Mouse (Mus musculus) hindbrain, embryonic 14.5 days (tissue): Measurements from ENCODE around the gene Col5a1. TPM values are rescaled to one million over a fixed set of nuclear protein-coding genes. Genes with fewer than 3 reads are reported as not detected.

Source experiments
- ATAC-seq: fragments of 200-750 bp; cut with Nextera tagmentation; 2 replicates; pipeline ENCODE4 v1.8.0; 2017; ENCODE audit warnings: moderate number of reproducible peaks, mild to moderate bottlenecking, moderate TSS enrichment, moderate library complexity; ENCODE audit not compliant: low FRiP score
- DNase-seq: peaks from one replicate; pipeline ENCODE4 v3.0.0-alpha.2; 2015; ENCODE audit warnings: low spot score
- H3K27ac ChIP-seq: fragments of 300-500 bp; sonication (generic); 2 replicates; pipeline ENCODE4 v1.5.1; 2014; ENCODE audit warnings: mild to moderate bottlenecking, moderate library complexity
- H3K27me3 ChIP-seq: fragments of 300-500 bp; sonication (generic); 2 replicates; pipeline ENCODE4 v1.6.1; 2014; ENCODE audit warnings: mild to moderate bottlenecking, low read length, mixed read lengths; ENCODE audit not compliant: control insufficient read depth, insufficient read depth
- H3K36me3 ChIP-seq: fragments of 300-500 bp; sonication (generic); replicated peaks from 2 replicates; pipeline ENCODE4 v1.6.1; 2014; ENCODE audit not compliant: control insufficient read depth, insufficient read depth
- H3K4me1 ChIP-seq: fragments of 300-500 bp; sonication (generic); replicated peaks from 2 replicates; pipeline ENCODE4 v1.6.1; 2014; ENCODE audit warnings: antibody characterized with exemption, low read length, mixed read lengths; ENCODE audit not compliant: control insufficient read depth, insufficient read depth
- H3K4me2 ChIP-seq: fragments of 300-500 bp; sonication (generic); replicated peaks from 2 replicates; pipeline ENCODE4 v1.6.1; 2014; ENCODE audit warnings: mild to moderate bottlenecking, moderate library complexity
- H3K4me3 ChIP-seq: fragments of 300-500 bp; sonication (generic); replicated peaks from 2 replicates; pipeline ENCODE4 v1.5.1; 2014; ENCODE audit warnings: mild to moderate bottlenecking, low read length
- H3K9ac ChIP-seq: fragments of 300-500 bp; sonication (generic); 2 replicates; pipeline ENCODE4 v1.6.1; 2014
- H3K9me3 ChIP-seq: fragments of 300-500 bp; sonication (generic); 2 replicates; pipeline ENCODE4 v1.6.1; 2016; ENCODE audit warnings: low read length; ENCODE audit not compliant: control insufficient read depth
- WGBS: fragments of 180-500 bp; shearing (Covaris S2); extraction: QIAGEN DNeasy Blood & Tissue Kit; methylation state at CpG from one replicate; pipeline ENCODE4 v1.1.7; 2014; 5-methylcytosine and 5-hydroxymethylcytosine counted together
- polyA plus RNA-seq: library from polyadenylated mRNA; unstranded; fragments of >200 nt; fragmentation: Nextera tagmentation; extraction: Ambion mirVana; gene quantifications from 2 replicates; pipeline ENCODE4 v1.2.1, GENCODE M21; 2014

Col5a1 gene
- polyA plus RNA-seq, 1 experiment from 2014 or later: 14.7 TPM

DNA sequence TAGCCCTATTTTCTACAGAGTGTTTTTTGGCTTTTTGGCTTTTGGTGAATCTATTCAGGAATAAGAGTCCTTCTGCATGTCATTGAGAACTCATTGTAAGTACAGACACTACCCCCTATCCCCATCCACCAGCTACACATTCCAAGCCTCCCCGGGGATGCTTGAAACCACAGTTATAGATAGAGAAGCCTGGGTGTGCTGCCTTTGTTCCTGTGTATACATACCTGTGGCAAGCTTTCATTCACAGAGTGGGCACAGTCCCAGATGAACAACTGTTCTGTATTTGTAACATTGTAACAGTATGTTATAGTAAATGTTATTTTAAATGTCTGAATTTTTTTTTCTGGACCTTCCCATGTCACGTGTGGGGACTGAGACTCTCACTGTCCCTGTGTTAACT lies 19.2 kb downstream of the Col5a1 start:
- H3K9ac ChIP-seq: no peak overlapping the region
- H3K27ac ChIP-seq: no peak overlapping the region
- WGBS: 82% methylated on average over 2 of the region's 2 CpGs
- no peak overlapping the region for H3K4me3 ChIP-seq
- no peaks in the 10 kb centered on the region for H3K27me3 ChIP-seq
- no peak overlapping the region for H3K4me2 ChIP-seq
- no peaks in the 10 kb centered on the region for H3K9me3 ChIP-seq
- ATAC-seq (no peak), DNase-seq (no peak)
- no peaks in the 10 kb centered on the region for H3K4me1 ChIP-seq
- H3K36me3 ChIP-seq: no peaks in the 10 kb centered on the region

DNA sequence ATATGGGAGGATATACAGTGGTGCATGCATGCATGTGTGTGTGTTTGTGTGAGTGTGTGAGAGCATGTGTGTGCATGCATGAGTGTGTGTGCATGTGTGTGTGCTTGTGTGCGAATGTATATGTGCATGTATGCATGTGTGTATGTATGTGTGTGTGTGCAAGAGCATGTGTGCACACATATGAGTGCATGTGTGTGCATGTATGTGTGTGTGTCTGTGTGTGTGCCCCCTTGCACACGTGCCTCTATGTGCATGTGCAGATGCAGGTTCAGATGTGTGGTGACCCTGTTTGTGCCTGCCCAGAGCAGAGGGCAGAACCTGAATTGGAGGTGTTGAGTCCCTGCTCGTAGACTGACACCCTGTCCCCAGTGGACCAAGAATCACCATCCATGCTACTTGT lies 24.3 kb downstream of the Col5a1 start:
- Histone ChIP-seq H3K4me3 (no peak overlapping the region), H3K4me2 (no peak overlapping the region), H3K4me1 (no peaks in the 10 kb centered on the region), H3K9me3 (no peaks in the 10 kb centered on the region), H3K36me3 (no peaks in the 10 kb centered on the region), H3K27ac (no peak overlapping the region), H3K27me3 (no peaks in the 10 kb centered on the region), H3K9ac (no peak overlapping the region)
- no peak for ATAC-seq
- WGBS: 84% methylated on average over 3 of the region's 3 CpGs
- no peak for DNase-seq

DNA sequence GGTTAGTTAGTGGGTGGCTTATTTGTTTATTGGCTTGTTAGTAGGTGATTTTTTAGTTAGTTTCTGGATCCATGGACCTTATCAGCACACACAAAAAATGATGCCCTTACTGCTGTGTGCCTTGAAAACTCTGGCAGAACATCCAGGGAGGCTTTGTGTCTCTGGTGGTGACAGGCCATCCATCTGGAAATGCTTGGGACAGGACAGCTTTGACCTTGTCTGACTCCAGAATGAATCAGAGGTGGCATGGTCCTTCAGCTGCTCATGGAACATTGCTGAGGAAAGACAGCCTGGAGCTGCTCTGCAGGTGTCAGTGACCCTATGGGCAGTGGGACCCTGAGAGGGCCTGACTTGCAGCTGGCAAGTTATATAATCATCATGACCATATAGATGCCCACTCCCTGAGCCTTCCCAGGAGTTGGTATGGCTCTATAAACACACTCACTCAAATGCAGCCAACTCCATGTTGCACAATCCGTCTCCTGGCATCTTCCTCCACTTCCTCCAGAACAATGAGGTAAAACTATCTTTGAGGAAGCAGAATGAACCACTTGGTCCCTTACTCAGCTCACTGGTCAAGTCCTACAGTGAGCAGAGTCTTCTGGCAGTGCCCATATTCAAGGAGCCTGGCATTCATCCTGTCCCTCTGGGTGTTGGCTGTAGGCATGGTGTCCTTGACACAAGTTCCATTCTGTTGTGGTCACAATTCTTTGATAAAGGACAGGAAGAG lies 26.5 kb downstream of the Col5a1 start:
- 85% methylated on average over 1 of the region's 1 CpGs for WGBS
- Histone ChIP-seq H3K9me3 (no peaks in the 10 kb centered on the region), H3K9ac (no peak overlapping the region), H3K4me1 (no peaks in the 10 kb centered on the region), H3K36me3 (no peaks in the 10 kb centered on the region), H3K4me2 (no peak overlapping the region), H3K27ac (no peak overlapping the region), H3K4me3 (no peak overlapping the region), H3K27me3 (no peaks in the 10 kb centered on the region)
- ATAC-seq: no peak
- DNase-seq: no peak

DNA sequence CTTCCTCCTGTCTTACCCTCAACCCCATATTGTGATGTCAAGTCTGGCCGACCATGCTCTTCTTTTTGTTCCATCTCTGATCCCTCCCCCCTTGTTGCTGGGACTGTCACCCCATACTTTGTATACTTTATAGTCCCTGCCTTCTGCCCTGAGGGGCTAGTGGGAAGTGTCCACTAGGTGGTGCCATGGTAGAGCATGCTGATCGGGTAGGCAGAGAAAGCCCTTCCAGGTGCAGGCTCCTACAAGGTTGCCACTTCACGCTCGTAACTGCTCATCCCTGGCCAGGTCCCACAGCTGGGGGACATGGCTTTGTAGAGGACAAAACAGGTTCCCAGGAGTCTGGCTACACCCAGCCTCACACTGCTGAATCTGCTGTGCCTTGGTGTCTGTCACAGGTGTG lies 29.5 kb downstream of the Col5a1 start:
- Histone ChIP-seq H3K27ac (no peak overlapping the region), H3K36me3 (no peaks in the 10 kb centered on the region), H3K27me3 (no peaks in the 10 kb centered on the region), H3K9ac (no peak overlapping the region), H3K4me3 (no peak overlapping the region), H3K4me2 (no peak overlapping the region), H3K4me1 (no peaks in the 10 kb centered on the region), H3K9me3 (no peaks in the 10 kb centered on the region)
- 73% methylated on average over 4 of the region's 4 CpGs for WGBS
- DNase-seq (no peak), ATAC-seq (no peak)

DNA sequence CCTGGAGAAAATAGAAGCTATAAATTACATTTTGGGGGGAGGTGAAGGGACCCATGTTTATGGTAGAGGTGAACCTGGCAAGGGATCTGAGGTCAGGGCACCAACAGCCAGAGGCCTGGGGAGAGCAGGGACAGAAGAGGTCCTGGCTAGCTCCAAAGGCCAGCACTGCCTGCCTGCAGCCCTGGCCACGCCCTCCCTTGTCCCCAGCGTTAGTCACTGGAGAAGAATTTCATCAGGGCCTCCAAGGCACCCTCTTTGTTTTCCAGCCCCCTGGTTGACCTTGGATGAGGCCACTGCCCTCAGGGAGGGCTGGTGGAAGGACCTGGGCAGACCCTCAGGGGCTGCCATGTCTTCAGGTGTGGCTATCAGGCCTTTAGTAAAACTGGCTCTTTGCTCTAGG lies 30.1 kb downstream of the Col5a1 start:
- no peak overlapping the region for H3K27ac ChIP-seq
- no peak overlapping the region for H3K4me3 ChIP-seq
- no peaks in the 10 kb centered on the region for H3K9me3 ChIP-seq
- no peaks in the 10 kb centered on the region for H3K36me3 ChIP-seq
- ATAC-seq (no peak), DNase-seq (no peak)
- H3K27me3 ChIP-seq: no peaks in the 10 kb centered on the region
- 43% methylated on average over 2 of the region's 2 CpGs for WGBS
- no peak overlapping the region for H3K9ac ChIP-seq
- no peak overlapping the region for H3K4me2 ChIP-seq
- no peaks in the 10 kb centered on the region for H3K4me1 ChIP-seq

- no peak overlapping the region for H3K4me3 ChIP-seq
- no peak for ATAC-seq
- DNase-seq: no peak
Measured at GRCm38 (mm10) chr2:27917177-27917576, 31.0 kb downstream of the Col5a1 start.

DNA sequence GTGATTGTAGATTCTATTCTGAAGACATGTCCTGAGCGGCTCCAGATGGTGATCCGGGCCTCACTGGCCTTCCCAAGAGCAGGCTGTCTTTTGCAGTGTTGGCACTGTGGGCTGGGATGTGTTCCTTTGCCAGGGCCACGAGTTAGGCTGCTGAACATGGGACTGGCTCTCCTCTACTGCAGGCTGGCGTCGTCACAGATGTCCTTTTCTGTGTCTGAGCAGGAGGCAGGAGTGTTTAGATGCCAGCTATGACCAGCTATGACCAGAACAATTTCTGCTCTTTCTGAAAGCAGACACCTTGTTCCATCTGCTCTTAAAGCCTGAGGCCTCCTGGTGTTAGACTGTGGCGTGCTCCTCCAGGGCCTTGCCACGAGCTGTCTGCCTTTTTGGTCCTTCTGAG lies 31.9 kb downstream of the Col5a1 start:
- Histone ChIP-seq H3K27ac (no peak overlapping the region), H3K9me3 (no peaks in the 10 kb centered on the region), H3K4me2 (no peak overlapping the region), H3K4me3 (no peak overlapping the region), H3K4me1 (no peaks in the 10 kb centered on the region), H3K36me3 (no peaks in the 10 kb centered on the region), H3K27me3 (no peaks in the 10 kb centered on the region), H3K9ac (no peak overlapping the region)
- no peak for DNase-seq
- ATAC-seq: no peak
- 79% methylated on average over 7 of the region's 7 CpGs for WGBS

More at GRCm38 (mm10) chr2:27917177-27917576, 31.0 kb downstream of the Col5a1 start:
- no peak overlapping the region for H3K27ac ChIP-seq
- no peaks in the 10 kb centered on the region for H3K36me3 ChIP-seq
- H3K27me3 ChIP-seq: no peaks in the 10 kb centered on the region
- 96% methylated on average over 3 of the region's 3 CpGs for WGBS
- no peak overlapping the region for H3K9ac ChIP-seq
- no peak overlapping the region for H3K4me2 ChIP-seq
- no peaks in the 10 kb centered on the region for H3K9me3 ChIP-seq
- no peaks in the 10 kb centered on the region for H3K4me1 ChIP-seq

GRCm38 (mm10) chr2:27919309-27919850 lies 33.2 kb downstream of the Col5a1 start:
- H3K36me3 ChIP-seq: no peaks in the 10 kb centered on the region
- no peak overlapping the region for H3K27ac ChIP-seq
- WGBS: 93% methylated on average over 6 of the region's 6 CpGs
- ATAC-seq (no peak), DNase-seq (no peak)
- H3K9ac ChIP-seq: no peak overlapping the region
- H3K4me2 ChIP-seq: no peak overlapping the region
- H3K4me1 ChIP-seq: no peaks in the 10 kb centered on the region
- no peaks in the 10 kb centered on the region for H3K27me3 ChIP-seq
- no peaks in the 10 kb centered on the region for H3K9me3 ChIP-seq
- no peak overlapping the region for H3K4me3 ChIP-seq

DNA sequence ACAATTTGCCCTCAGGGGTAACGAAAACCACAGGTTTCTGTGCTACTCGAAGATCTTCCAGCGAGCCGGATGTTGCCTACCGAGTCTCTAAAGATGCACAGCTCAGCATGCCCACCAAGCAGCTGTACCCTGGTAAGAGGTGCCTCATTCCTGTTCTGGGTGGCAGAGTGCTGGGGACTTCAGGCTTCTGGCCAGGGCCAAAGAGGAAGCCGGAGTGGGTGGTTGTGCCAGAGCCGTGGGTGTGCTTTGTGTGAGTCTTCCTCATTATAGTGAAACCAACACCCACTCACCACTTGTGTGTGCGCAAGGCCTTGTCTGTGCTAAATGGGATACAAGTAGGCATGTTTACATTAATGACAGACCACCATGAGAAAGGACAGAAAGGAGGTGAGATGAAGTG lies 35.8 kb downstream of the Col5a1 start:
- no peaks in the 10 kb centered on the region for H3K36me3 ChIP-seq
- H3K4me1 ChIP-seq: no peaks in the 10 kb centered on the region
- 96% methylated on average over 8 of the region's 8 CpGs for WGBS
- ATAC-seq (no peak), DNase-seq (no peak)
- H3K4me3 ChIP-seq: no peak overlapping the region
- no peaks in the 10 kb centered on the region for H3K27me3 ChIP-seq
- H3K4me2 ChIP-seq: no peak overlapping the region
- H3K27ac ChIP-seq: no peak overlapping the region
- H3K9me3 ChIP-seq: no peaks in the 10 kb centered on the region
- no peak overlapping the region for H3K9ac ChIP-seq

DNA sequence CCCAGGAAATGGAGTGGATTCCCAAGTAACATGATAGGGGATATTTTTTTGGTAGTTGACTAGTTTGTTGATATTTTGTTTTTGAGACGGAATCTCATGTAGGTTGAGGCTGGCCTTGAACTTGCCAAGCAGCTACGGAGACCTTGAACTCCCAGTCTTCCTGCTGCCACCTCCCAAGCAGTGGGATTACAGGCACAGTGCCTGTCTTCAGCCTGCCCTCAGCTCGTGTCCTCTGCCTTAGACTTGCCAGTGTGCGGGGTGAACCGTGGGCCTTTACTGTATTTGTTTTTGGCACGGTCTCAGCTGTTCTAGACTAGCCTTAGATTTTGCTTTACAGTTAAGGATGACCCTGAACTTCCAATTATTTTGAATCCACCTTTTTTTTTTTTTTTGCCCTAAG lies 37.5 kb downstream of the Col5a1 start:
- no peaks in the 10 kb centered on the region for H3K4me1 ChIP-seq
- ATAC-seq: no peak
- no peak overlapping the region for H3K27ac ChIP-seq
- 94% methylated on average over 6 of the region's 6 CpGs for WGBS
- no peaks in the 10 kb centered on the region for H3K27me3 ChIP-seq
- no peak overlapping the region for H3K4me2 ChIP-seq
- H3K9me3 ChIP-seq: no peaks in the 10 kb centered on the region
- no peak overlapping the region for H3K9ac ChIP-seq
- no peak for DNase-seq
- no peak overlapping the region for H3K4me3 ChIP-seq
- no peaks in the 10 kb centered on the region for H3K36me3 ChIP-seq
